Mouse (Mus musculus) right cerebral cortex, adult 18-20 months (tissue): ENCODE results near the gene Hnrnpm.
"Not testable (repeated sequence)": the region's sequence is repeated elsewhere in the genome, so short reads cannot be mapped to it uniquely, and the experiment has no call there.

Experiments used
- DNase-seq: peaks from one replicate; pipeline ENCODE4 v3.0.0; 2022; ENCODE audit warnings: mixed read lengths

The Hnrnpm gene

GRCm38 (mm10) chr17:33669681-33670080, 17.0 kb downstream of the Hnrnpm start:
- DNase-seq: no peak

- DNase-seq: no peak
These were observed 19.8 kb downstream of the Hnrnpm start for GRCm38 (mm10) chr17:33666813-33667212.

DNA sequence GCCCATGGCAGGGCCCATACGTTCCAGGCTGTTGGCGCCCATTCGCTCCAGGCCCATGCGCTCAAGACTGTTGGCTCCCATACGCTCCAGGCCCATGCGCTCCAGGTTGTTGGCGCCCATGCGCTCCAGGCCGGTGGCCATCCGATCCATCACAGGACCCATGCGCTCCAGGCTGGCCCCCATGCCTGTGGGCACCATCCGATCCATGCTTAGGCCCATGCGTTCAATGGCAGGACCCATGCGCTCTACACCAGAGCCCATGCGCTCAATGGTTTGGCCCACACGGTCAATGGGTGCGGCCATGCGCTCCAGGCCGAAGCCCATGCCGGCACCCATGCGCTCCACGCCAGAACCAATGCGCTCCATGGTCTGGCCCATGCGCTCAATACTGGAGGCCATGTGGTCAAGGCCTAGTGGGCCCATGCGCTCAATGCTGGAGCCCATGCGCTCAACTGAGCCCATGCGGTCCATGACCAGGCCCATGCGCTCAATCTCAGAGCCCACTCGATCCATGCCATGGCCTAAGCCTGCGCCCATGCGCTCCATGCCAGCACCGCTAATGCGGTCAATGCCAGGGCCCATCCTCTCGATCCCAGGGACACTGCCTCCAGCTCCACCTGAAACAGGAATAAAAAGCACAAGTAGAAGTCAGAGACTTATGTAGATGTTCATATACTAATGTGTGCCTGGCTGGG, 36.7 kb downstream of the Hnrnpm start:
- no peak for DNase-seq

GRCm38 (mm10) chr17:33645073-33645472, 41.6 kb downstream of the Hnrnpm start:
- DNase-seq: no peak

GRCm38 (mm10) chr17:33644068-33644467, 42.6 kb downstream of the Hnrnpm start:
- DNase-seq: no peak

GRCm38 (mm10) chr17:33639743-33640142, 46.9 kb downstream of the Hnrnpm start:
- no peak for DNase-seq

GRCm38 (mm10) chr17:33637516-33638276, 49.0 kb downstream of the Hnrnpm start, which contains the start of gene Pram1:
TSS of gene Pram1 (plus strand) at chr17:33638056.
- no peak for DNase-seq

GRCm38 (mm10) chr17:33637038-33637437, 49.6 kb downstream of the Hnrnpm start:
- peak; percentile 75 for DNase-seq

- no peak for DNase-seq
These were observed 54.9 kb downstream of the Hnrnpm start for GRCm38 (mm10) chr17:33631796-33632195.

- DNase-seq: no peak
These were observed 55.4 kb downstream of the Hnrnpm start for GRCm38 (mm10) chr17:33631236-33631635.

DNA sequence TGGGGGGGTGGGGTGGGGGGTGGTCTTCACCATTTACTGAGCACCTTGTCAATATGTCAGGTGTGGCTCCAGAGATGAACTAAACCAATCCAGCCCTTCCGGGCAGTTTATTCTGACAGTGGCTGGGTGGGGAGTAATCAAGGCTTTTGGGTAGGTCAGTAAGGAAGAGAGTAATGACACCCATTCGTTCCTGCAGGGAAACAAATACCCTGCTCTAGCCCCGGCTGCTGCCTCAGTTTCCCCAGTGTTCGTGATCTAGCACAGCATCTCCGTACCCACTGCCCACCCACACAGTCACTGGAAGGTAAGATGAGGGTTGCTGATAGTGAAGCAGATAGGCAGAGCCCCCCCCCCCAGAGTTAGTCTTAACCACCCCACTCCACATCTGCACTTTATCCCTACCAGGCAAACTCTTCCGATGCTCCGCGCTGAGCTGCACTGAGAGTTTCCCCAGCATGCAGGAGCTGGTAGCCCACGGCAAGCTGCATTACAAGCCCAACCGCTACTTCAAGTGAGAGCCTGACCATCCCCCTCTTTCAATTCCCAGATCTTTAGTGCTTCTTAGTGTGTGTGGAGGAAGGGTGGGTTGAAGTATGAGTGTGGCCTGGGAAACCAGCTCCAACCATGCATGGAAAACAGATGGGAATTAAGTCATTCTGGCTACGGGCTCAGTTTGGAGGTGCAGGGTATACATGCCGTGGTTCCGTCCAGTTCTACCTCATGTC, 56.3 kb downstream of the Hnrnpm start:
- DNase-seq: no peak

- no peak for DNase-seq
These were observed 57.1 kb downstream of the Hnrnpm start for GRCm38 (mm10) chr17:33629487-33630125.

DNA sequence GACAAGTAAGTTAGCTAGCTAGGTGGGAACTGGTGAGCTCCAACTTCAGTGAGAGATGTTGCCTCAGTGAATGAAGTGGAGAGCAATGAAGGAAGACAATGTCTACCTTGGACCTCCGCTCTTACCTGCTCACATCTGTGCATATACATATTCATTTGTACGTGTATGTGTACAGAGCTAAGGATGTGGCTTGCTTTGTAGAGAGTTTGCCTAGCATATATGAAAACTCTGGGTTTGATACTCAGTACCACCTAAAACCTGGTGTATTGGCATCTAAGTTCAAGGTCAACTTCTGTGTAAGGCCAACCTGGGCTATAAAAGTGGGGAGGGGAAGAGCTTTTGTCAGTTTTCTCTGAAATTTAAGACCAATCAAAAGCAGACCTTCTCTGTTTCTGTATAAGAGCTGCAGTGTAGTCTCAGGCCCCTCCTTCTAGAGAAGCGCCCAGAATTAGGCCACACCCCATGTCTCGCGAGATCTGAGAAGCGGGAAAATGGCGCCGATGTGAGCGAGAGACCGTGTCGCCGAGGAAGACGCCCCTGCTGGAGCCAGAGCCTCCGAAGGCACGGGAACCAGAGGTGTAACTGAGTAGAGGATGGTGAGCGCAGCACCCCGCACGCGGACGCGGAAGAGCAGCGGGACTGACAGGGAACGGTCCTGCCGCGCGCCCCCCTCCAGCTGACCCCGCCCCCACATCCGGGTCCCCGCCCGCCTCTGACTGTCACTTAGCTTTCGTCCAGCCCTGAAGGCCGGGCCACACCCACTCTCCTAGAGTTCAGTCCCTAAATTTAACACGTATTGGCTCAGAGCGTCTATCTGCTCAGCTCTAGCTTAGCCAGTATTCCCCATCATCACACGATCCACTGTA, 57.8 kb downstream of the Hnrnpm start, which contains the start of gene Zfp414:
Gene Zfp414, plus strand, starts transcription at position 470 of the 866 bp plus-strand sequence.
- DNase-seq: peak; percentile 91

GRCm38 (mm10) chr17:33627281-33627680, 59.4 kb downstream of the Hnrnpm start:
- no peak for DNase-seq

- not testable (repeated sequence) for DNase-seq
These were observed 72.9 kb downstream of the Hnrnpm start for GRCm38 (mm10) chr17:33613726-33614125.

GRCm38 (mm10) chr17:33610548-33610947, 76.1 kb downstream of the Hnrnpm start:
- no peak for DNase-seq

- DNase-seq: no peak
These were observed 79.4 kb downstream of the Hnrnpm start for GRCm38 (mm10) chr17:33607273-33607672.

- no peak for DNase-seq
These were observed 84.7 kb downstream of the Hnrnpm start for GRCm38 (mm10) chr17:33601947-33602346.

GRCm38 (mm10) chr17:33600831-33601230, 85.8 kb downstream of the Hnrnpm start:
- DNase-seq: no peak

GRCm38 (mm10) chr17:33599836-33600475, 86.7 kb downstream of the Hnrnpm start:
- DNase-seq: no peak

DNA sequence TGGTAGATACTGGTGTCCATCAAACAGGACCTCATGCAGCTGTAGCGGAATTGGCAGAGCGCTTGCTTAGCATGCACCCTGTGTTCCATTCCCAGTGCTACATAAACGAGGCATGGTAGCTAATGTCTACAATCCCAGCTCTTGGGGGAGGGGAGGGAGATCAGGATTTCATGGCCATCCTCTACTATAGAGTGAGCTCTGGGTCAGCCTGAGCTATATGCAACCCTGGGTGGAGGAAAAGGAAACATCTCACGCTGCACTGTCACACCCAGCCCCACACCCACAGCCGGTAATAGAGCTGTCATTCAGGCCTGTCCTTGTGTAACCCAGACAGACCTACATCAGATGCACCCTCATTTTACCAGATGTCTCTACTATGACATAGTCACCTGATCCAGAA, 88.2 kb downstream of the Hnrnpm start:
- DNase-seq: no peak
